Mouse (Mus musculus) E14TG2a.4 (cell line): ENCODE data around the gene Agap3.

Experiments
- H3K27me3 ChIP-seq: 2 replicates; pipeline ENCODE4 v1.6.1; 2014; ENCODE audit warnings: low read length, control low read depth; ENCODE audit not compliant: insufficient read depth
- H3K36me3 ChIP-seq: 2 replicates; pipeline ENCODE4 v1.6.1; 2014; ENCODE audit warnings: low read length, control low read depth; ENCODE audit not compliant: insufficient read depth
- H3K4me1 ChIP-seq: replicated peaks from 2 replicates; pipeline ENCODE4 v1.6.1; 2014; ENCODE audit warnings: low read depth, low read length, control low read depth
- H3K4me3 ChIP-seq: replicated peaks from 2 replicates; pipeline ENCODE4 v1.5.1; 2014; ENCODE audit warnings: mild to moderate bottlenecking, low read length
- H3K9me3 ChIP-seq: 2 replicates; pipeline ENCODE4 v1.6.1; 2014; ENCODE audit warnings: low read length, control low read depth
- CTCF ChIP-seq: conservative IDR thresholded peaks from 2 replicates; pipeline ENCODE4 v1.5.1; 2014; ENCODE audit warnings: low read length
- NANOG ChIP-seq: IDR thresholded peaks from 2 replicates; pipeline ENCODE4 v1.6.1; 2014; ENCODE audit warnings: borderline replicate concordance, low read length, mixed read lengths
- POU5F1 ChIP-seq: IDR thresholded peaks from 2 replicates; pipeline ENCODE4 v1.6.1; 2014; ENCODE audit warnings: low read length, borderline replicate concordance

The Agap3 gene

GRCm38 (mm10) chr5:24475476-24476241, 23.7 kb downstream of the Agap3 start:
- H3K9me3 ChIP-seq, result no peaks in the 10 kb centered on the region
- peaks cover 64% of the 10 kb centered on the region for H3K4me1 ChIP-seq
- H3K27me3 ChIP-seq, result peaks cover 26% of the 10 kb centered on the region
- peak overlapping the region; percentile 83 for H3K4me3 ChIP-seq
- TF ChIP-seq POU5F1 (no peak), CTCF (no peak), NANOG (no peak)
- peaks cover 49% of the 10 kb centered on the region for H3K36me3 ChIP-seq

DNA sequence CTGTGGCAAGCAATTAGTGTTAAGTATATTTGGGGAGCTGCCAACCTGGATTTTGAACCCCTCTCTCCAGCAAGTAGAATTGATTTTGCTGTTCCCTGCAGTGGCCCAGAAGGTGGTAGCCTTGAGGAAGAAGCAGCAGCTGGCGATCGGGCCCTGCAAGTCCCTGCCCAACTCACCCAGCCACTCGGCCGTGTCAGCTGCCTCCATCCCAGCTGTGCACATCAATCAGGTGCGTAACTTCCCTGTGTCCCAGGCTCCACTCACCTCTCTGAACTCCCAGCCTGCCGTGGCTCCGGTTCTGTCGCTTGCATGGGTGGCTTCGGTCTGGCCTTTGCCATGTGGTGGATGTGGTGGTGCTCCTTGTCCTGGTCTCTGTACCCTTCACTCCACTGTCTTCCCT, 25.9 kb downstream of the Agap3 start:
- Histone ChIP-seq H3K4me1 (peaks cover 65% of the 10 kb centered on the region), H3K4me3 (no peak overlapping the region), H3K9me3 (no peaks in the 10 kb centered on the region), H3K36me3 (peaks cover 53% of the 10 kb centered on the region), H3K27me3 (peaks cover 26% of the 10 kb centered on the region)
- TF ChIP-seq CTCF (no peak), POU5F1 (no peak), NANOG (no peak)

GRCm38 (mm10) chr5:24481647-24482046, 29.7 kb downstream of the Agap3 start:
- H3K27me3 ChIP-seq, result peaks cover 9% of the 10 kb centered on the region; the same call in 1 of the 2 replicates
- H3K4me1 ChIP-seq, result peaks cover 78% of the 10 kb centered on the region
- TF ChIP-seq NANOG (no peak), CTCF (peak; percentile 75)
- no peaks in the 10 kb centered on the region for H3K9me3 ChIP-seq
- peaks cover 69% of the 10 kb centered on the region for H3K36me3 ChIP-seq
- peak overlapping the region; percentile 32; the same call in 1 of the 2 replicates for H3K4me3 ChIP-seq

GRCm38 (mm10) chr5:24482247-24483079, 30.5 kb downstream of the Agap3 start:
- peaks cover 69% of the 10 kb centered on the region for H3K36me3 ChIP-seq
- peak overlapping the region; percentile 74 for H3K4me3 ChIP-seq
- peaks cover 78% of the 10 kb centered on the region for H3K4me1 ChIP-seq
- no peak for TF ChIP-seq NANOG
- no peak for TF ChIP-seq CTCF
- TF ChIP-seq POU5F1, result no peak
- H3K27me3 ChIP-seq, result peaks cover 4% of the 10 kb centered on the region; the same call in 1 of the 2 replicates
- no peaks in the 10 kb centered on the region for H3K9me3 ChIP-seq

DNA sequence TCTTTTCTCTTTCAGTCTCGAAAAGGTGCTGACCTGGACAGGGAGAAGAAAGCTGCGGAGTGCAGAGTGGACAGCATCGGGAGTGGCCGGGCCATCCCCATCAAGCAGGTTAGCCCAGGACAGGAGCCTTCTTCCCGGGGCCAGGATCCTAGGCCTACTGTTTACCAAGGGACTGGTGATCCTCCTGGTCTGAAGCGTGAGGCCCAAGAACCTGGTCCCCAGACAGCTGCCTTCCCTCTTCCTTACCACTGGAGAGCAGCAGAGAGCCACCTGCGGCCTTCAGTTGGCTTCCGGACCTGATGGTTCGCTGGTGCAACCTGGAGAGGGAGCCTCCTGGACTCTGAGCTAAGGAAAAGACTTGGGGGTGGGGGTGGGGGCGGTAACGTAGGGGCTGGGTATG, 31.3 kb downstream of the Agap3 start:
- no peaks in the 10 kb centered on the region for H3K9me3 ChIP-seq
- H3K27me3 ChIP-seq, result peaks cover 4% of the 10 kb centered on the region; the same call in 1 of the 2 replicates
- TF ChIP-seq CTCF (peak; percentile 86), NANOG (no peak)
- peak overlapping the region; percentile 74 for H3K4me3 ChIP-seq
- peaks cover 68% of the 10 kb centered on the region for H3K36me3 ChIP-seq
- H3K4me1 ChIP-seq, result peaks cover 81% of the 10 kb centered on the region

DNA sequence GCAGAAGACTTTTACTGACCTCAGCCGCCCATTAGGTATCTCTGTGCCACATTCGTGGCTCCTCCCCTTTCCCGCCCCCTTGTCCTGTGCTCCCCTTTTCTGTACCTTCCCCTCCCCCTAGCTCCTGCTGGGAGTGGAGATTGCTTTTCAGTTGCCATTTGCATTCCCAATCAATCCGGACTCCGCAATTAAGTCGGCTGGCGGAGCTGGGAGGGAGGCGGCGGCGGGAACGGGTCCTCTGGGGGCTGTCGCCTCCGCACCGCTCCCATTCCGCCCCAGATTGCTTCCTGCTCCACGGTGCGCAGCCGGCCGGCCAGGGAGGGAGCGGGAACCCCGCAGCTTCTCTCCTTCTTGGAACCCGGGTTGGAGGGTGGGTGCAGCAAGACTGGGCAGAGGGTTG, 33.0 kb downstream of the Agap3 start:
- Histone ChIP-seq H3K36me3 (peaks cover 69% of the 10 kb centered on the region), H3K4me1 (peaks cover 71% of the 10 kb centered on the region), H3K9me3 (no peaks in the 10 kb centered on the region), H3K4me3 (peak overlapping the region; percentile 78), H3K27me3 (peaks cover 4% of the 10 kb centered on the region; the same call in 1 of the 2 replicates)
- TF ChIP-seq POU5F1, result no peak
- peak; percentile 71 for TF ChIP-seq NANOG
- TF ChIP-seq CTCF, result no peak

GRCm38 (mm10) chr5:24486097-24486496, 34.1 kb downstream of the Agap3 start:
- H3K4me3 ChIP-seq, result no peak overlapping the region
- peaks cover 4% of the 10 kb centered on the region; the same call in 1 of the 2 replicates for H3K27me3 ChIP-seq
- TF ChIP-seq POU5F1 (no peak), CTCF (peak; percentile 74)
- H3K9me3 ChIP-seq, result no peaks in the 10 kb centered on the region
- H3K4me1 ChIP-seq, result peaks cover 66% of the 10 kb centered on the region
- H3K36me3 ChIP-seq, result peaks cover 69% of the 10 kb centered on the region

GRCm38 (mm10) chr5:24486738-24487137, 34.8 kb downstream of the Agap3 start:
- Histone ChIP-seq H3K27me3 (peaks cover 4% of the 10 kb centered on the region; the same call in 1 of the 2 replicates), H3K36me3 (peaks cover 71% of the 10 kb centered on the region), H3K4me3 (no peak overlapping the region), H3K9me3 (no peaks in the 10 kb centered on the region), H3K4me1 (peaks cover 59% of the 10 kb centered on the region)
- TF ChIP-seq NANOG (no peak), POU5F1 (no peak)
